Mouse (Mus musculus) thymus, postnatal 4 days (tissue): ENCODE measurements around the gene Lrrc73.

ENCODE experiments used
- DNase-seq: peaks from one replicate; pipeline ENCODE4 v3.0.0; 2021

Lrrc73 gene

DNA sequence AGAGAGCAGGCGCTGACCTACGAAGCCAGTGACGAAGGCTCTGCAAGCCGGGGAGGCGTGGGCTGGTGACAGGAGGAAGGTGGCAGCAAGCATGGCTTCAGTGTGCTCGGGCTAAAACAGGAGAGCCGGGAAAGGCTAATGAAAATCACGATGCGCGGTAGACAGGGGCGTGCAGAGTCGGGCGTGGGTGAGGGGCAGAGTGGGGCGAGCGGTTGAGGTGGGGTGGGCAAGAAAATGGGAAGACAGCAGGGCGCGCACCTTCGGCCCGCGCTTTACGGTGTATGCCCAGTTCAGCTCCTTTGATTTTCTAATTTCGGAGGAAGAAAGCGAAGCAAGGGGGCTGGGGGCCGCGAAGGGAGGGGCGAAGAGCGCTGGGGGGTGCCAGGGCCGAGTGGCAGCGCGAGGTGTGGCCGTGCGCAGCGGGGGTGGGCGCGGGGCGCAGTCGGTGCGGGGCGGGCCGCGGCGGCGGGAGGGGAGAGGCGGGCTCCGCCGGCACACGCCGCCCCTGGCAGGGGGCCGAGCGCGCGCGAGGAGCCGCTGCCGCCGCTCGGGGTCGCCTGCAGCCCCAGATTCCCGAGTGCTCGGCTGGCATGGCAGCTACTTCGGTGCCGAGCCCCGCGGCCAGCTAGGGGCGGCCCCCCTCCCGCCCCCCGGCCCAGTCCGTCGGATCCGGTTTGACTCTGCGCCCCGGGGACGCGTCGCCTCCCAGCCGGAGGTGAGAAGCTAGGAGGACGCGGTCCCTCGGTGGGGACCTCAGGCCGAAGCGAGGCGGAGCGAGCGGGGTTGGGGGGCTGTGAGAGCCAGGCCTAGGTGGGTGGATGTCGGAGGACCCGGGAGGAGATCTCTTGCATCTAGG is 44.3 kb downstream of the Lrrc73 start, which contains the start of gene Dlk2:
Dlk2 (plus strand) TSS at position 58 of the 856 bp plus-strand sequence.
- peak; percentile 40 for DNase-seq

DNA sequence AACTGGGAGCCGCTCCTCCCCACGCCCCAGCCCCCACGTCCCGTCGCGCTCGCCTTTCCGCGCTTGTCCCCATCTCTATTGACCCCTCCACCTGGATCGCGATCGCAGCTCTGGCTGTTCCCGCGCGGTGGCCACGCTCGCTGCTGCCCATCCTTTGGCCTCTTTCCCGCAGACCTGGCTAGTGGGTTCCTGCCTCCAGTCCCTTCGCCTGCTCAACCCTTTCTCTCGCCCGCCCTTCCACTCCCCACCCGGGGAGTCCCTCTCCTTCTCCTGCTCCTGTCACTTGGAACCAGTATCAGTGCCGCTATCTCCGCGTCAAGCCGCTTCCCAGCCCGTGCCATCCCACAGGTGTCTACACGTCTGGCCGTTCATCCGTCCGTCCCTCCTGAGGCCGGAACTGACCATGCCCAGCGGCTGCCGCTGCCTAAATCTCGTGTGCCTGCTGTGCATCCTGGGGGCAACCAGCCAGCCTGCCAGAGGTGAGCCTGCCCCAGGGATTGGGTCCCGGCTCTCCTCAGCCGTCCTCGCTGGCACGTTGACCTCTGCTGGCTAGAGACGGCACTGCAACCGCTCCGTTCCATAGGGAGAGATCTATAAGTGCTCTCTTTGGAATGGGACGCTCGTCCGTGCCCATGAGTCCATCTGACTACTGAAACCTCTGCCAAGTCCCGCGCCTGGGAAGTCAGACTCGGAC is 45.0 kb downstream of the Lrrc73 start:
- DNase-seq, result peak; percentile 89

DNA sequence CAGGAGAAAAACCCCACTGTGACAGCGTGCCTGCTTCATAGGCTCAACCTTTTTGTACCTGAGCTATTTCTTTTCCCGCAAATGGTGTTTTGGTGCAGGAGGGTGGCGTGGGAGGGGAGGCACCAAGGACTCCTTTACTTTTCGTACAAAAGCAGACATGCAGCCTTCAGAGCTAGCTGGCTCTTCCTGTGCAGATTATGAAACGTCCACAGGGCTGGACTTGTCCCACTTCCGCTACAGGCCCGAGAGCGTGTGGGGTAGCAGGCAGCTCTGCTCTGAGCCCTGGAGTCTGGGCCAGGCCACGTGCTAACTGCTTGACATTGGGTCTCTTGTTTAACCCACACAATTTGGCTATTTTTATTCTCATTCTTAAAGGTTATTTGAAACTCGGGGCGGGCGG is 48.6 kb downstream of the Lrrc73 start:
- DNase-seq, result no peak

DNA sequence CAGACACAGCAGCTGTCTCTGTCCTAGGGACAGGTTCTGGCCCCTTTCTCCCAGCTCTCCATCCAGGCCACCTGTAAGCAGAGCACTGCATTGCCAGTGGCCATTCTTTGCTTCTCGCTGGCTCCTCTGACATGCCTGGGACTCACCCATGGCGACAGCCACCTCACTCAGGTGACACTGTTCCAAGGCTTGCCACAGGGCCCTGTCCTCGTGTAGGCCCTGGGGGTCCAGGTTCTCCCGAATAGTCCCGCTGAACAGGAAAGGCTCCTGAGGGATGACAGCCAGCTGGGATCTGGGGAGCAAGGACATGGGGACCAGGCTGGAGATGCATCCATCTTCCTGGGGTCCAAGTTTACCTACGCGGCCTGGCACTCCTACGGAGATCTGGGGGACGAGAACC is 50.9 kb downstream of the Lrrc73 start:
- DNase-seq, result no peak
